Comparison of ENCODE assay signal across 25 mouse cellular contexts in the genomic region with DNA sequence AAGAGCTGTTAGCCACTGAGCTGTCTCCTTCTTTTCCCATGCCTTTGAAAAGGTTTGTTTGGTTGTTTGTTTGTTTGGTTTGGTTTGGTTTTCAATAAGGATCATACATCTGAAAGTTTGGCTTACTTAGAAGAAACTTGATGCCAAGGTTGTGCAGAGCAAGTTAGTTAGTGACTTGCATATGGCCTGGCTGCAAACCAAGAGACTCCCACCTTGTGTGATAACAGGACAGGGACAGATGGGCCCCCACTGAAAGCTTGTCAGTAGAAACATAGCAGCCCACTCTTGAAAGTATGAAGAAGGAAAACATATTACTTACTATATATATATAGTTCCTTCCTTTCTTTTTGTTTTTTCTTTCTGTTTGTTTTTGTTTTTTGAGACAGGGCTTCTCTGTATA. TPM values are rescaled to one million over a fixed set of nuclear protein-coding genes. Genes with fewer than 3 reads are reported as not detected.
"Had no signal": no experiment of that assay in that cellular context is flagged by ENCODE, and none has a peak within 500 bp of the region (broad histone marks: within the 10 kb centered on the region; RNA-seq: fewer than 3 reads in every experiment).

No protein-coding gene starts in this region.

- H3K4me3 ChIP-seq: midbrain, embryonic 10.5 days; midbrain, embryonic 12.5 days; myocyte; neural tube, embryonic 13.5 days; neural tube, embryonic 15.5 days; stomach, embryonic 15.5 days had no signal

- ATAC-seq: midbrain, embryonic 16.5 days had no signal

- H3K9ac ChIP-seq: lung, embryonic 14.5 days; midbrain, embryonic 12.5 days; neural tube, embryonic 13.5 days; neural tube, embryonic 15.5 days; stomach, embryonic 15.5 days had no signal

- H3K4me2 ChIP-seq: lung, embryonic 14.5 days; midbrain, embryonic 12.5 days; neural tube, embryonic 13.5 days; neural tube, embryonic 15.5 days; stomach, embryonic 15.5 days had no signal

- H3K27me3 ChIP-seq: midbrain, embryonic 12.5 days; neural tube, embryonic 13.5 days; neural tube, embryonic 15.5 days; stomach, embryonic 15.5 days had no signal

- H3K4me1 ChIP-seq: midbrain, embryonic 12.5 days; neural tube, embryonic 13.5 days; stomach, embryonic 15.5 days had no signal

- H3K36me3 ChIP-seq: midbrain, embryonic 10.5 days; midbrain, embryonic 12.5 days; neural tube, embryonic 13.5 days; neural tube, embryonic 15.5 days; stomach, embryonic 15.5 days had no signal

- H3K27ac ChIP-seq: midbrain, embryonic 10.5 days; midbrain, embryonic 12.5 days; neural tube, embryonic 13.5 days; neural tube, embryonic 15.5 days; stomach, embryonic 15.5 days; stomach, postnatal 0 days had no signal

- DNase-seq: lung, adult 18-20 months; lung, embryonic 14.5 days; lung, postnatal 10 days; lung, postnatal 4 days; midbrain, embryonic 14.5 days; retina, postnatal 1 day; right cerebral cortex, adult 18-20 months; right cerebral cortex, postnatal 25 days; right cerebral cortex, postnatal 4 days; thymus, adult 2 months; thymus, postnatal 25 days; thymus, postnatal 4 days had no signal

- H3K9me3 ChIP-seq: midbrain, embryonic 12.5 days; neural tube, embryonic 13.5 days; neural tube, embryonic 15.5 days; stomach, embryonic 15.5 days had no signal

RNA-seq across cellular contexts. Expression of a gene that starts 49.3 kb away (rescaled TPM):
- total RNA-seq: megakaryocyte, adult 5-6 weeks; megakaryocyte-erythroid progenitor cell, adult 5-6 weeks had no signal
- polyA plus RNA-seq: lung, embryonic 14.5 days; midbrain, embryonic 10.5 days; midbrain, embryonic 12.5 days; midbrain, embryonic 14.5 days; midbrain, embryonic 16.5 days; myocyte; neural tube, embryonic 13.5 days; neural tube, embryonic 15.5 days; small intestine, adult 2 months; spleen, adult 2 months; stomach, embryonic 15.5 days; thymus, adult 2 months; urinary bladder, adult 2 months had no signal
